Mouse (Mus musculus): ENCODE results near the gene Dlx4. TPM values are rescaled to one million over a fixed set of nuclear protein-coding genes. Genes with fewer than 3 reads are reported as not detected.
A peak's percentile ranks its signal among the peaks of the same experiment; 100 is the strongest.

Dlx4 gene
- total and polyA plus RNA-seq, 2 experiments from 2014 or later, result 0.29 to 0.52 TPM

GRCm38 (mm10) chr11:95143663-95144062, 2.4 kb downstream of the Dlx4 start:
- no peaks in the 10 kb centered on the region for H3K9me3 ChIP-seq (ENCODE audit: low read length)
- H3K36me3 ChIP-seq (ENCODE audit: insufficient read depth, low read length), result no peaks in the 10 kb centered on the region
- no peak overlapping the region for H3K27ac ChIP-seq
- no peak for DNase-seq (ENCODE audit: low spot score)
- no peak overlapping the region for H3K9ac ChIP-seq (replicated peaks; ENCODE audit: low read length)
- no peak for ATAC-seq
- no peak overlapping the region for H3K4me3 ChIP-seq (ENCODE audit: low read length)
- H3K4me1 ChIP-seq (ENCODE audit: insufficient read depth, low read length), result peaks cover 8% of the 10 kb centered on the region
- no peak for TF ChIP-seq CTCF (IDR thresholded peaks at IDR 0.05; ENCODE audit: low read depth)
- 6% methylated on average over 4 of the region's 4 CpGs for WGBS
- peaks cover 85% of the 10 kb centered on the region for H3K27me3 ChIP-seq (ENCODE audit: insufficient read depth, low read length)
- no peak overlapping the region for H3K4me2 ChIP-seq (ENCODE audit: low read depth, low read length)

GRCm38 (mm10) chr11:95142980-95143575, 3.0 kb downstream of the Dlx4 start:
- WGBS, result 3% methylated on average over 39 of the region's 39 CpGs
- Histone ChIP-seq H3K4me1 (ENCODE audit: insufficient read depth, low read length) (peaks cover 8% of the 10 kb centered on the region), H3K27me3 (ENCODE audit: insufficient read depth, low read length) (peaks cover 80% of the 10 kb centered on the region), H3K36me3 (ENCODE audit: insufficient read depth, low read length) (no peaks in the 10 kb centered on the region), H3K4me2 (ENCODE audit: low read depth, low read length) (peak overlapping the region; percentile 8; the same call in 1 of the 2 replicates), H3K9me3 (ENCODE audit: low read length) (no peaks in the 10 kb centered on the region), H3K9ac (replicated peaks; ENCODE audit: low read length) (no peak overlapping the region), H3K4me3 (ENCODE audit: low read length) (peak overlapping the region; percentile 16; the same call in 1 of the 2 replicates), H3K27ac (no peak overlapping the region)
- ATAC-seq (no peak), DNase-seq (ENCODE audit: low spot score) (peak; percentile 29)
- no peak for TF ChIP-seq CTCF (IDR thresholded peaks at IDR 0.05; ENCODE audit: low read depth)

GRCm38 (mm10) chr11:95142258-95142657, 3.8 kb downstream of the Dlx4 start:
- DNase-seq (ENCODE audit: low spot score) (no peak), ATAC-seq (no peak)
- H3K4me1 ChIP-seq (ENCODE audit: insufficient read depth, low read length), result peaks cover 8% of the 10 kb centered on the region
- H3K4me3 ChIP-seq (ENCODE audit: low read length), result no peak overlapping the region
- no peak overlapping the region for H3K4me2 ChIP-seq (ENCODE audit: low read depth, low read length)
- peaks cover 71% of the 10 kb centered on the region for H3K27me3 ChIP-seq (ENCODE audit: insufficient read depth, low read length)
- 13% methylated on average over 10 of the region's 10 CpGs for WGBS
- no peak overlapping the region for H3K27ac ChIP-seq
- TF ChIP-seq CTCF (IDR thresholded peaks at IDR 0.05; ENCODE audit: low read depth), result no peak
- H3K36me3 ChIP-seq (ENCODE audit: insufficient read depth, low read length), result no peaks in the 10 kb centered on the region
- H3K9me3 ChIP-seq (ENCODE audit: low read length), result no peaks in the 10 kb centered on the region
- no peak overlapping the region for H3K9ac ChIP-seq (replicated peaks; ENCODE audit: low read length)

- 51% methylated on average over 5 of the region's 5 CpGs for WGBS
- Histone ChIP-seq H3K9me3 (ENCODE audit: low read length) (no peaks in the 10 kb centered on the region), H3K9ac (replicated peaks; ENCODE audit: low read length) (no peak overlapping the region), H3K4me1 (ENCODE audit: insufficient read depth, low read length) (no peaks in the 10 kb centered on the region), H3K4me2 (ENCODE audit: low read depth, low read length) (no peak overlapping the region), H3K27ac (no peak overlapping the region), H3K36me3 (ENCODE audit: insufficient read depth, low read length) (no peaks in the 10 kb centered on the region), H3K27me3 (ENCODE audit: insufficient read depth, low read length) (peaks cover 51% of the 10 kb centered on the region), H3K4me3 (ENCODE audit: low read length) (no peak overlapping the region)
- ATAC-seq (no peak), DNase-seq (ENCODE audit: low spot score) (no peak)
- TF ChIP-seq CTCF (IDR thresholded peaks at IDR 0.05; ENCODE audit: low read depth), result no peak
These were observed 6.2 kb downstream of the Dlx4 start for GRCm38 (mm10) chr11:95139871-95140270.

- H3K36me3 ChIP-seq (ENCODE audit: insufficient read depth, low read length), result no peaks in the 10 kb centered on the region
- DNase-seq (ENCODE audit: low spot score), result no peak
- no peaks in the 10 kb centered on the region for H3K9me3 ChIP-seq (ENCODE audit: low read length)
- H3K4me3 ChIP-seq (ENCODE audit: low read length), result no peak overlapping the region
- no peak for TF ChIP-seq CTCF (IDR thresholded peaks at IDR 0.05; ENCODE audit: low read depth)
- H3K4me2 ChIP-seq (ENCODE audit: low read depth, low read length), result no peak overlapping the region
- H3K27ac ChIP-seq, result no peak overlapping the region
- ATAC-seq, result peak; percentile 31; the same call in 1 of the 2 replicates
- H3K27me3 ChIP-seq (ENCODE audit: insufficient read depth, low read length), result peaks cover 30% of the 10 kb centered on the region
- 25% methylated on average over 6 of the region's 6 CpGs for WGBS
- no peak overlapping the region for H3K9ac ChIP-seq (replicated peaks; ENCODE audit: low read length)
- H3K4me1 ChIP-seq (ENCODE audit: insufficient read depth, low read length), result no peaks in the 10 kb centered on the region
These were observed 8.8 kb downstream of the Dlx4 start for GRCm38 (mm10) chr11:95137281-95137680.

GRCm38 (mm10) chr11:95133321-95133720, 12.7 kb downstream of the Dlx4 start:
- ATAC-seq, result no peak
- Histone ChIP-seq H3K27me3 (ENCODE audit: insufficient read depth, low read length) (no peaks in the 10 kb centered on the region; the same call in 1 of the 2 replicates), H3K27ac (no peak overlapping the region), H3K4me2 (ENCODE audit: low read depth, low read length) (no peak overlapping the region), H3K36me3 (ENCODE audit: insufficient read depth, low read length) (no peaks in the 10 kb centered on the region), H3K4me3 (ENCODE audit: low read length) (no peak overlapping the region), H3K4me1 (ENCODE audit: insufficient read depth, low read length) (no peaks in the 10 kb centered on the region), H3K9me3 (ENCODE audit: low read length) (no peaks in the 10 kb centered on the region), H3K9ac (replicated peaks; ENCODE audit: low read length) (no peak overlapping the region)
- no peak for TF ChIP-seq CTCF (IDR thresholded peaks at IDR 0.05; ENCODE audit: low read depth)
- 71% methylated on average over 6 of the region's 6 CpGs for WGBS
- no peak for DNase-seq (ENCODE audit: low spot score)

- Histone ChIP-seq H3K36me3 (ENCODE audit: insufficient read depth, low read length) (no peaks in the 10 kb centered on the region), H3K27me3 (ENCODE audit: insufficient read depth, low read length) (no peaks in the 10 kb centered on the region), H3K4me2 (ENCODE audit: low read depth, low read length) (no peak overlapping the region), H3K4me1 (ENCODE audit: insufficient read depth, low read length) (peaks cover 7% of the 10 kb centered on the region; the same call in 1 of the 2 replicates), H3K27ac (no peak overlapping the region), H3K4me3 (ENCODE audit: low read length) (no peak overlapping the region), H3K9me3 (ENCODE audit: low read length) (no peaks in the 10 kb centered on the region), H3K9ac (replicated peaks; ENCODE audit: low read length) (no peak overlapping the region)
- WGBS, result 80% methylated on average over 17 of the region's 17 CpGs
- DNase-seq (ENCODE audit: low spot score) (no peak), ATAC-seq (no peak)
- no peak for TF ChIP-seq CTCF (IDR thresholded peaks at IDR 0.05; ENCODE audit: low read depth)
These were observed 15.3 kb downstream of the Dlx4 start for GRCm38 (mm10) chr11:95130668-95131252.

Data from hindbrain, postnatal 0 days (tissue).